Mouse (Mus musculus): ENCODE results near the gene Cacng8. TPM values are rescaled to one million over a fixed set of nuclear protein-coding genes. Genes with fewer than 3 reads are reported as not detected.
"Not testable (repeated sequence)": the region's sequence is repeated elsewhere in the genome, so short reads cannot be mapped to it uniquely, and the experiment has no call there.

Cacng8 gene
- polyA plus RNA-seq, 1 experiment from 2014 or later = 0.83 TPM

GRCm38 (mm10) chr7:3387761-3388160 is 2.7 kb upstream of the Cacng8 start:
- H3K4me2 ChIP-seq = no peak overlapping the region
- peaks cover 8% of the 10 kb centered on the region for H3K27me3 ChIP-seq
- H3K9me3 ChIP-seq (replicated peaks) = no peaks in the 10 kb centered on the region
- no peak overlapping the region for H3K27ac ChIP-seq
- ATAC-seq (replicated peaks; ENCODE audit: insufficient number of reproducible peaks, insufficient read depth, low FRiP score, low read depth) = no peak
- H3K4me1 ChIP-seq (replicated peaks) = peaks cover 15% of the 10 kb centered on the region
- H3K9ac ChIP-seq = no peak overlapping the region
- 81% methylated on average over 18 of the region's 18 CpGs for WGBS
- no peak overlapping the region for H3K4me3 ChIP-seq
- no peaks in the 10 kb centered on the region for H3K36me3 ChIP-seq

- no peaks in the 10 kb centered on the region for H3K36me3 ChIP-seq
- H3K9ac ChIP-seq = no peak overlapping the region
- H3K9me3 ChIP-seq (replicated peaks) = no peaks in the 10 kb centered on the region
- H3K27ac ChIP-seq = no peak overlapping the region
- no peak for ATAC-seq (replicated peaks; ENCODE audit: insufficient number of reproducible peaks, insufficient read depth, low FRiP score, low read depth)
- H3K27me3 ChIP-seq = peaks cover 8% of the 10 kb centered on the region
- no peak overlapping the region for H3K4me3 ChIP-seq
- no peak overlapping the region for H3K4me2 ChIP-seq
- H3K4me1 ChIP-seq (replicated peaks) = peaks cover 15% of the 10 kb centered on the region
- 39% methylated on average over 6 of the region's 6 CpGs for WGBS
Measured at GRCm38 (mm10) chr7:3388885-3389284, 1.6 kb upstream of the Cacng8 start.

- no peak for ATAC-seq (replicated peaks; ENCODE audit: insufficient number of reproducible peaks, insufficient read depth, low FRiP score, low read depth)
- 1% methylated on average over 17 of the region's 17 CpGs for WGBS
- H3K27ac ChIP-seq = no peak overlapping the region
- peaks cover 15% of the 10 kb centered on the region for H3K4me1 ChIP-seq (replicated peaks)
- H3K36me3 ChIP-seq = no peaks in the 10 kb centered on the region
- no peaks in the 10 kb centered on the region for H3K9me3 ChIP-seq (replicated peaks)
- H3K4me2 ChIP-seq = peak overlapping the region; percentile 51
- no peak overlapping the region for H3K9ac ChIP-seq
- peak overlapping the region; percentile 23 for H3K4me3 ChIP-seq
- H3K27me3 ChIP-seq = peaks cover 8% of the 10 kb centered on the region
Measured at GRCm38 (mm10) chr7:3389444-3390412, 755 bp upstream of the Cacng8 start.

- Histone ChIP-seq H3K9me3 (replicated peaks) (no peaks in the 10 kb centered on the region), H3K4me2 (peak overlapping the region; percentile 51), H3K9ac (no peak overlapping the region), H3K4me3 (peak overlapping the region; percentile 23; the same call in 1 of the 2 replicates), H3K36me3 (no peaks in the 10 kb centered on the region), H3K4me1 (replicated peaks) (peaks cover 15% of the 10 kb centered on the region), H3K27me3 (peaks cover 8% of the 10 kb centered on the region), H3K27ac (no peak overlapping the region)
- ATAC-seq (replicated peaks; ENCODE audit: insufficient number of reproducible peaks, insufficient read depth, low FRiP score, low read depth) = no peak
- WGBS = 4% methylated on average over 12 of the region's 12 CpGs
Measured at GRCm38 (mm10) chr7:3391081-3391451, 583 bp downstream of the Cacng8 start.

GRCm38 (mm10) chr7:3391809-3392208 is 1.3 kb downstream of the Cacng8 start:
- Histone ChIP-seq H3K4me3 (no peak overlapping the region), H3K27ac (no peak overlapping the region), H3K9ac (no peak overlapping the region), H3K36me3 (no peaks in the 10 kb centered on the region), H3K4me2 (no peak overlapping the region), H3K9me3 (replicated peaks) (no peaks in the 10 kb centered on the region), H3K27me3 (peaks cover 8% of the 10 kb centered on the region), H3K4me1 (replicated peaks) (peaks cover 15% of the 10 kb centered on the region)
- no peak for ATAC-seq (replicated peaks; ENCODE audit: insufficient number of reproducible peaks, insufficient read depth, low FRiP score, low read depth)
- 30% methylated on average over 4 of the region's 4 CpGs for WGBS

GRCm38 (mm10) chr7:3397355-3397754 is 6.9 kb downstream of the Cacng8 start:
- Histone ChIP-seq H3K4me2 (no peak overlapping the region), H3K27me3 (no peaks in the 10 kb centered on the region), H3K27ac (no peak overlapping the region), H3K4me1 (replicated peaks) (no peaks in the 10 kb centered on the region), H3K36me3 (no peaks in the 10 kb centered on the region), H3K9ac (no peak overlapping the region), H3K4me3 (no peak overlapping the region), H3K9me3 (replicated peaks) (no peaks in the 10 kb centered on the region)
- WGBS = 71% methylated on average over 10 of the region's 10 CpGs
- ATAC-seq (replicated peaks; ENCODE audit: insufficient number of reproducible peaks, insufficient read depth, low FRiP score, low read depth) = no peak

GRCm38 (mm10) chr7:3397797-3398196 is 7.3 kb downstream of the Cacng8 start:
- 58% methylated on average over 7 of the region's 7 CpGs for WGBS
- no peak overlapping the region for H3K9ac ChIP-seq
- ATAC-seq (replicated peaks; ENCODE audit: insufficient number of reproducible peaks, insufficient read depth, low FRiP score, low read depth) = no peak

GRCm38 (mm10) chr7:3398363-3398762 is 7.9 kb downstream of the Cacng8 start:
- H3K36me3 ChIP-seq; H3K4me2 ChIP-seq; ATAC-seq (replicated peaks; ENCODE audit: insufficient number of reproducible peaks, insufficient read depth, low FRiP score, low read depth); H3K27ac ChIP-seq; H3K27me3 ChIP-seq; H3K9ac ChIP-seq; H3K4me1 ChIP-seq (replicated peaks); H3K9me3 ChIP-seq (replicated peaks); H3K4me3 ChIP-seq: not testable (repeated sequence)
- 86% methylated on average over 8 of the region's 8 CpGs for WGBS

More at GRCm38 (mm10) chr7:3397797-3398196, 7.3 kb downstream of the Cacng8 start:
- H3K4me1 ChIP-seq (replicated peaks) = no peaks in the 10 kb centered on the region
- H3K9me3 ChIP-seq (replicated peaks) = no peaks in the 10 kb centered on the region
- no peak overlapping the region for H3K4me2 ChIP-seq
- H3K4me3 ChIP-seq = no peak overlapping the region
- no peaks in the 10 kb centered on the region for H3K27me3 ChIP-seq
- H3K36me3 ChIP-seq = no peaks in the 10 kb centered on the region
- no peak overlapping the region for H3K27ac ChIP-seq

GRCm38 (mm10) chr7:3399937-3400336 is 9.5 kb downstream of the Cacng8 start:
- H3K36me3 ChIP-seq = no peaks in the 10 kb centered on the region
- no peak overlapping the region for H3K4me3 ChIP-seq
- ATAC-seq (replicated peaks; ENCODE audit: insufficient number of reproducible peaks, insufficient read depth, low FRiP score, low read depth) = no peak
- H3K4me2 ChIP-seq = no peak overlapping the region
- no peak overlapping the region for H3K9ac ChIP-seq
- no peak overlapping the region for H3K27ac ChIP-seq
- no peaks in the 10 kb centered on the region for H3K4me1 ChIP-seq (replicated peaks)
- H3K9me3 ChIP-seq (replicated peaks) = no peaks in the 10 kb centered on the region
- H3K27me3 ChIP-seq = no peaks in the 10 kb centered on the region

GRCm38 (mm10) chr7:3409729-3410520 is 19.4 kb downstream of the Cacng8 start:
- Histone ChIP-seq H3K27me3 (peaks cover 54% of the 10 kb centered on the region), H3K9ac (no peak overlapping the region), H3K9me3 (replicated peaks) (no peaks in the 10 kb centered on the region), H3K36me3 (no peaks in the 10 kb centered on the region), H3K4me3 (no peak overlapping the region), H3K4me2 (no peak overlapping the region), H3K4me1 (replicated peaks) (peaks cover 19% of the 10 kb centered on the region), H3K27ac (no peak overlapping the region)
- no peak for ATAC-seq (replicated peaks; ENCODE audit: insufficient number of reproducible peaks, insufficient read depth, low FRiP score, low read depth)
- 52% methylated on average over 11 of the region's 11 CpGs for WGBS

GRCm38 (mm10) chr7:3411160-3411941 is 20.9 kb downstream of the Cacng8 start:
- Histone ChIP-seq H3K27ac (no peak overlapping the region), H3K4me2 (peak overlapping the region; percentile 77), H3K9me3 (replicated peaks) (no peaks in the 10 kb centered on the region), H3K4me1 (replicated peaks) (peaks cover 26% of the 10 kb centered on the region), H3K9ac (0 out of 2 replicates have a peak overlapping the region, but pooled peaks have one; percentile 21), H3K36me3 (no peaks in the 10 kb centered on the region), H3K4me3 (peak overlapping the region; percentile 45), H3K27me3 (peaks cover 68% of the 10 kb centered on the region)
- peak; percentile 62 for ATAC-seq (replicated peaks; ENCODE audit: insufficient number of reproducible peaks, insufficient read depth, low FRiP score, low read depth)
- under 1% methylated on average over 33 of the region's 33 CpGs for WGBS

Data from heart, embryonic 15.5 days (tissue).